Mouse (Mus musculus) cortical plate, adult 2 months (tissue): Measurements from ENCODE around the gene Col18a1.

ENCODE experiments used
- CTCF ChIP-seq: fragments of 200-500 bp; IDR thresholded peaks from 2 replicates; pipeline ENCODE4 v1.5.1; 2011; ENCODE audit warnings: mild to moderate bottlenecking, control low read depth, low read length; ENCODE audit not compliant: insufficient read depth; ENCODE audit errors: extremely low read depth
- POLR2A ChIP-seq: fragments of 200-500 bp; IDR thresholded peaks from 2 replicates; pipeline ENCODE4 v1.6.1; 2011; ENCODE audit warnings: mild to moderate bottlenecking, low read length, control low read depth; ENCODE audit not compliant: insufficient read depth; ENCODE audit errors: extremely low read depth

- TF ChIP-seq POLR2A = no peak
- no peak for TF ChIP-seq CTCF
Measured at GRCm38 (mm10) chr10:77212354-77213120, 46.2 kb upstream of the Col18a1 start.
